Mouse (Mus musculus): ENCODE data around the gene Was.
A peak's percentile ranks its signal among the peaks of the same experiment; 100 is the strongest.
"Not testable (repeated sequence)": the region's sequence is repeated elsewhere in the genome, so short reads cannot be mapped to it uniquely, and the experiment has no call there.

The Was gene

GRCm38 (mm10) chrX:8073881-8074429, 16.3 kb downstream of the Was start:
- peak in 1 of 2 experiments; percentile 38 for DNase-seq

GRCm38 (mm10) chrX:8069166-8069565, 21.1 kb downstream of the Was start:
- DNase-seq: no peak

GRCm38 (mm10) chrX:8051044-8051781, 39.1 kb downstream of the Was start:
- DNase-seq: not testable (repeated sequence)

GRCm38 (mm10) chrX:8033009-8033408, 57.3 kb downstream of the Was start:
- no peak for DNase-seq
